Mouse (Mus musculus) adrenal gland, postnatal 36 days (tissue): ENCODE measurements around the gene Zfp606. TPM values are rescaled to one million over a fixed set of nuclear protein-coding genes. Genes with fewer than 3 reads are reported as not detected.

Experiments used
- DNase-seq, 2 experiments: peaks; one replicate each; pipeline ENCODE4 v3.0.0; 2021; ENCODE audit warnings: mixed read lengths in 1 of 2
- long read RNA-seq, 2 experiments: library from polyadenylated mRNA; stranded (forward); transcript quantifications; one replicate each; pipeline ENCODE4 v2.0.0; 2021; ENCODE audit warnings: borderline sequencing depth in 2 of 2
- total RNA-seq, 2 experiments: library from RNA; stranded (reverse); gene quantifications; 2 replicates each; pipeline ENCODE4 v1.2.3; 2021

The Zfp606 gene
- 1 to 10 TPM; 7.9 to 9.5 TPM for total RNA-seq
- long read RNA-seq, experiment 1, full-length matches to known transcripts, result 8 of 14 reads
- long read RNA-seq, experiment 1, partial matches to known transcripts, result 0 of 14 reads
- long read RNA-seq, experiment 1, other reads (novel, unspliced or antisense), result 6 of 14 reads
- long read RNA-seq, experiment 2, full-length matches to known transcripts, result 3 of 4 reads
- long read RNA-seq, experiment 2, partial matches to known transcripts, result 0 of 4 reads
- long read RNA-seq, experiment 2, other reads (novel, unspliced or antisense), result 1 of 4 reads

DNA sequence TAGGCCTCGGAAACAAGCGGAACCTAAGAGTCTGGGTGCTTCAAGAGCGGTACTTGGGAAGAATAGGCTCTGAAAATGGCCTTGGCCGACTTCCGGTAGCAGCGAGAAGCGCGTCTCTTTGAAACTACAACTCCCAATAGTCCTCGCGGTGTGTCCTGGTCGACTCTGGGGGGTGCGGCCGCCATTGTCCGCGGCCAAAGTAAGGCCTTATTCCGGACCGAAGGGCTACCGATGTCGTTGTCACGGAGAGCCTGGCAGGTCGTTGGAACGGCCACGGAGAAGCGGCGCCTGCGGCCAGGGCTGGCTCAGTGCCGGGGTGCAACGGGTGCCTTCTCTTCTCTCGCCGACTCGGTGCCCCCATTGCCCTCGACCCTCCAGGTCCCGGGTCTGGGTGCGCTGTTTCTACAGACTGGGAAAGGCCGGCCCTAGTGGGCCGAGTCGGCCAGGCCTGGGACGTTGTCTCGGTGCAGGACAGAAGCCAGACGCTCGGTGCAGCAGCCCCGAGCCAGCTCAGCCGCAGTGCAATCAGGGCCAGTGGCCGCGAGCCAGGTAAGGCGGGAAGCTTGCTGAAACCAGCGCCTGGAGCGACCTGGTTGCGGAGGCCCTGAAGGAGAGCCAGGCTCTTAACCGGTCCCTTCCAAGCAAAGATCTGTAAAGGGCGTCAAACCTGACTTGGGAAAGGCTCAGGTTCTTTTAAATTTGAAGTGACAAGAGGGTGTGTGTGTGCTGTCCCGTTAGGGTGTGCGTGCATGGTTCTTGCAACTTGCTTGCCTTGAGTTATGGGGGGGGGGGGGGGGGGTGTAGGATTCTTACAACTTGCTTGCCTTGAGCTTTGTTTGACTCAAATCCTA, at the start of gene Zfp606:
Gene Zfp606, plus strand, starts transcription at position 136 of the 851 bp plus-strand sequence.
- DNase-seq, result peak; percentile 88 to 90

DNA sequence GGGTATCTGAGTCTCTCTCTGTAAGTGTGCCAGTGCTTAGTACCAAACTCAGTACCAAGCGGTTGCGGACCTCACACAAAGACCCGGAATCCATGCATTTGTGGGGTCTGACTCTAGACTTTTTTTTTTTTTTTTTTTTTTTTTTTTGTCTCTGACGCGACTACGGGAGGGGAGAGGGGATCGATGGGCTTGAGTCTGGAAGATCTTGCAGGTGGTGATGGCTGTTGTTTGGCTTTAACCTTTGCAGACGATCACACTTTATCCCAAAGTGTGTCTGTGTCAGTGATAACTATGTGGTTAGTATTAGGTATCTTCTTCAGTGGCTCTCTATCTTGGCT, 885 bp downstream of the Zfp606 start:
- no peak for DNase-seq

- no peak for DNase-seq
These were observed 1.4 kb downstream of the Zfp606 start for GRCm38 (mm10) chr7:12479525-12479924.

DNA sequence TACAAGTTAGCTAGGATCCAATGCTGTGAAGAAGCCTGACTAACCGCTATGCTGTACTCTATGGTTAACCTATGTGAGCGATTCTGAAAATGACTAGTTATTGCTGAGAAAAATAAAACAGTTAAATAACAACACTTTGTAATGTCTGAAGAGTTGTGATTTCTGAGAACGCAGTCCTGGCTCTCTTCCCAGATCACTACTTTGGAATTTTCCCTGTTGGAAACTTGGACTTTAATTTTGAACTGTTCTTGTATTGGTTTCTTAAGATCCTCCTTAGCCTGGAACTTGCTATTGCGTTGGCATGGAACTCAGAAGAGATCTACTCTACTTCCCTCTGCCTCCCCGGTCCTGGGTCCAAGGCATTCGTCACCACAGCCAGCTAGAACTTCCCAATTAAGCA, 5.7 kb downstream of the Zfp606 start:
- no peak for DNase-seq

- no peak for DNase-seq
These were observed 7.9 kb downstream of the Zfp606 start for GRCm38 (mm10) chr7:12485956-12486355.

DNA sequence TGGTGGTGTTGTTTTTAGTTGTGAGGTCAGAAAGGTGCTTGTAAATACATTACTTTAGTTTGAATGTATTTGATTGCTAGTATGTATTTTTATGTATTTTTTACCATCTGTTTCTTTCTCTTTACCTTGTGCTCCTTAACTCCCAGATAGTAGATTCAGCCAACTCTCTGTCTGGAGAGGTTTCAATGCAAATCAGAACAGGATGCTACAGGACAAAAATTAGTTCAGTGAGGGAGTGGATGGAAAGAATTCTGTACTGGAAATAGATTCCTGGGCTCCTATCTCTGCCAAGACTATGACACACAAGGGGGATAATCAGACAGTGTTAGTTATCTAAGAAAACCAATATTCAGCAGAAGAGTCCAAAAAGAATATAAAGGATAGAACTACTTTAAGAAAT, 8.6 kb downstream of the Zfp606 start:
- DNase-seq, result no peak

DNA sequence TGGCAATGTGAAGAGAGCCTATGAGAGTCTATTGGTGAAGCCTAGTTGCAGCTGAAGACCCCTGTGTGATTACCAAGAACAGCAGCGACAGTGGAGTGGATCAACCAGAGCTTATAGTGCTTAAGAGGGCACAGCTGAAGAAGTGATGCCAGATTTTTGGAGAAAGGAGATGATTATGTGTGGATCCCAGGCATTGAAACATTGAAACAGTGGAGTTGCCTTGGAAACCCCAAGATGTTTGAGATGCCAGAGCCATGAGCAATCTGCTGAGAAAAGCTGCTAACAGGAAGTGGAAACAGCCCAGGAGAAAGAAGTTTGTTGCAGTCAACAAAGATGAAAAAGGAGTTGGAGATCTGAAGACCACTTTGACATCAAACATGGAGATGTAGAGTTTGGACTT, 32.8 kb downstream of the Zfp606 start:
- no peak for DNase-seq

DNA sequence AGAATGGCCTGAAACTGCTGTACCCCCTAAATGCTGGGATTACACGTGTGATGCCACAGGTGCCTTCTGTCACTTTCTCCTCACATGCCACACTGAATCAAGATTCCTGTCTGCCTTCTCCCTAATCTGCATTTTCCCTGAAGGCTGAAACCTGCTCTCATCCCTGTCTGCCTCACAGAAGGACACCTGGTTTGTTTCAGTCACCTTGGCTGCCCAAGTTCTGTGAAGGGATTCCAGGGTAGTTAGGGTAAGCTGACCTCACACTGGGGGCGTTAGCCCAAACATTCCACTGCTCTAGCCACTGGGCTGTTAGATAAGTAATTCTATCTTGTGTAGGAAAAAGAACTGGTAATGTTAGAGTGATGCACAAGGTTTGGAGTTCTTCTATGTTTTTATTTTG, 34.1 kb downstream of the Zfp606 start, which contains the start of gene 2900092C05Rik:
Gene 2900092C05Rik, plus strand, starts transcription at position 301 of the 400 bp plus-strand sequence.
- DNase-seq, result no peak

Other genes with a start within 250 kb of the Zfp606 start
- not detected for gene Vmn1r81, start 210.0 kb upstream of the Zfp606 start, total RNA-seq
- not detected for gene Vmn1r82, start 177.9 kb upstream of the Zfp606 start, total RNA-seq
- gene Vmn1r83, start 148.8 kb upstream of the Zfp606 start, total RNA-seq, result not detected
- not detected for gene Vmn1r84, start 109.0 kb upstream of the Zfp606 start, total RNA-seq
- gene Zfp551, start 55.5 kb upstream of the Zfp606 start, total RNA-seq, result 1 to 10 TPM; 2.8 to 4.4 TPM
- not detected for gene 2900092C05Rik, start 34.2 kb downstream of the Zfp606 start, total RNA-seq
- under 1 TPM; 0.03 to 0.07 TPM for gene Vmn2r53, start 130.5 kb downstream of the Zfp606 start, total RNA-seq
- gene Vmn2r54, start 162.0 kb downstream of the Zfp606 start, total RNA-seq, result not detected
- gene Vmn2r55, start 206.7 kb downstream of the Zfp606 start, total RNA-seq, result not detected